Mouse (Mus musculus): ENCODE results near the gene Ly6g5c. TPM values are rescaled to one million over a fixed set of nuclear protein-coding genes. Genes with fewer than 3 reads are reported as not detected.

Gene Ly6g5c
- not detected for polyA plus RNA-seq (2014; fragmentation: Illumina TruSeq; extraction: RNeasy Lipid Tissue Mini Kit (QIAGEN cat#74804); ENCODE audit: low read depth, low replicate concordance)

DNA sequence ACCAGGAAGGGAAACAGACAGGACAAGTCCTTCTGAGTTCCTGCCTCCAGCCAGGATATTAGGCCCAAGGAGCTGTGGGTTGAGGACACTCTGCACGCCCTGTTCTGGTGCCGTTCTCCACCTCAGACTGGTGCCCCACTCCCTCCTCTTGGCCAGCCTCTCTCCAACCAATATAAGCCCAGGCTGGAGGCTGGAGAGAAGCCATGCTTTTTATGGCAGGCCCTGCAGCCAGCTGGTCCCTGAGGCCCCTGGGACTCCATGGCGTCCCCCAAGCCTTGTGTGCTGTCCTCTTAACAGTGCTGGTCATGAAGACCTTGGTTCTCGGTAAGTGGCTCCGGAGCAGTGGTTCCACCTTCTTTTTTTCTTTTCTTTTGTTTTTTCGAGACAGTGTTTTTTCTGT lies at the start of gene Ly6g5c:
TSS of gene Ly6g5c (plus strand) at position 183 of the 400 bp plus-strand sequence.

DNA sequence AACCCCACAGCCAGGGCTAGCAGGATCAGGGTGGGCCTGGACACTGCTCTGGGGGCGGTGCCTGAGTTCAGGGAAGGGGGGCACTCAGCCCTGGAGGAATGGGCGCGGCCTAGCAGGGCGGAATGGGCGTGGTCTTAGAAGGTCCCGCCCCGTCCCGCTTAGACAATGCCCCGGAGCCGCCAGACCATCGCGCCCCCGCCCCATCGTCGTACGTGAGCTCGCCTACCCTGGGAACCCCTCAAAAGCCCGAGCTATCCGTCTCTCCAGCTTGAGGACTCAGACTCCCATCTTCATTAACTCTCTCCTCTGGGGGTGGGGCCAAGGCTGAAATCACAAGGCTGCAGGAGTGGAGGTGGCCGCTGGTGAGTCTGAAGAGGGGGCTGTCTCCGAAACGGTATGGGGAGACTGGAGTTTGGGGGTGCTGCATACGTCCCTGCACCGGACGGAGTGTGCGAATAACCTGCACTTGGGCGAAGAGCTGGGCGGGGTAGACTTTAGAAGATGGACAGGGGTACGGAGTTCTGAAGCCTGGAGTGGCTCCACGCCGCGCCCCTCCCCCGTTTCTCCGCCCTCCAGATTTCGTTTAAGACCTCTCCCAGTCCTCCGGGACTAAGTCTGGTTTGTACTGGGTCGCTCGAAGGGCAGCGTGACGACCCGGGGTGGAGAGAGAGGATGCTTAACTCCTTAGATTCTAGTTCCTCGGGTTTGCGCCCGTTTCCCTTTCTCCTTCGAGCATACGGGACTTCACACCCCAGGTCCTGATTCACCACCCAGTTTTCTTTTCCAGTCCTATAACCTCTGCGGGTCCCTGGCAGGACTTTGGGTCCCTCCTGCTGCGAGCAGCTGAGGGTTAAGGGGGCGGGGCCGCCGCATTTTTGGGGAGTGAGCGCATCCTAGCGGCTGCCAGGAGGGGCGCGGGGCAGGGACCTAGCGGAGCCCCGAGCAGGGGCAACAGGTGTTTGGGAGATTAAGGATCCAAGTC lies 48.9 kb upstream of the Ly6g5c start, which contains the start of gene Ddah2:
TSS of gene Ddah2 (plus strand) at position 125 of the 982 bp plus-strand sequence.

GRCm38 (mm10) chr17:35064951-35065947 lies 42.8 kb upstream of the Ly6g5c start, which contains the start of gene Ly6g6c:
Ly6g6c (plus strand) TSS chr17:35065388.

DNA sequence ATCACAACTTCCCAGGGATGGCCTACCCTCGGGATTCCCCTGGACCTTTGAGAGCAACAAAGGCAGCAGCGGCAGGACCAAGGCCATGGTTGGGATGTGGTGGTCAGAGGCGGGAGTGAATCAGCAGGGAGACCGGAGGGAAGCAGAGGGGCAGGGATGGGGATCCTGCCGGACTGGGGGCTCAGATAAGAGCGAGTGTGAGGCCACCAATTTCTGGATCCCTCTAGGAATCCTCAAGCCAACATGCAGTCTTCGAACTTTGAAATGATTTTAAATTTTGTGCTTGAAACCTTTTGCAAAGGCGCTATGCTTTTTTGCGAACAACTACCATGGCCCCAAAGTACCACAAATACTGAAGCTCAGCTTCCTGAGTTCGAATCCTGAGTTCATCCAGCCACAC lies 42.0 kb upstream of the Ly6g5c start, which contains the start of gene Mpig6b:
TSS of gene Mpig6b (minus strand) at position 101 of the 400 bp plus-strand sequence.

GRCm38 (mm10) chr17:35076507-35077176 lies 31.4 kb upstream of the Ly6g5c start, which contains the start of gene Ly6g6e:
Ly6g6e (plus strand) TSS chr17:35076902.

DNA sequence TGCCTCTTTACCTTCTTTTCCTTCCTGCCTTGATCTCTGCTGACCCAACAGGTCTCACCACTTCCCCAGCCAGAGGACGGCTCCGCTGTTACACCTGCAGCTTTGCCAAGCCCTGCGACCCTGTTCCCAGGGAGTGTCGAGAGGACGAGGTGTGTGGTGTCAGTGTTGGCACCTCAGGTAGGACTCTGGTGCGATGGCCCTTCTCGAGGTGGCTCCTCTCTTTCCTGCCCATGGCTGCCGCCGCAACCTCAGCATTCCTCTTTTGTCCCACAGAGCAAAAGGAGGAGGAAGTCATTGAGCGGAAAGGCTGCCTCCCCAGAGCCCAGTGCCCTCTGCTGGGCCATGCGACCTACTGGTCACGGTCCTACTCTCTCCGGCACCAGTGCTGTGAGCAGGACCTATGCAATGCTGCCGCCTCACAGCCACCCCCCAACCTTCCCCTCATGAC lies 30.3 kb upstream of the Ly6g5c start, which contains the start of gene Ly6g6d:
TSS of gene Ly6g6d (minus strand) at position 280 of the 448 bp plus-strand sequence.

GRCm38 (mm10) chr17:35085208-35085865 lies 22.7 kb upstream of the Ly6g5c start, which contains the start of gene Ly6g6f:
Ly6g6f (minus strand) TSS chr17:35085610.

DNA sequence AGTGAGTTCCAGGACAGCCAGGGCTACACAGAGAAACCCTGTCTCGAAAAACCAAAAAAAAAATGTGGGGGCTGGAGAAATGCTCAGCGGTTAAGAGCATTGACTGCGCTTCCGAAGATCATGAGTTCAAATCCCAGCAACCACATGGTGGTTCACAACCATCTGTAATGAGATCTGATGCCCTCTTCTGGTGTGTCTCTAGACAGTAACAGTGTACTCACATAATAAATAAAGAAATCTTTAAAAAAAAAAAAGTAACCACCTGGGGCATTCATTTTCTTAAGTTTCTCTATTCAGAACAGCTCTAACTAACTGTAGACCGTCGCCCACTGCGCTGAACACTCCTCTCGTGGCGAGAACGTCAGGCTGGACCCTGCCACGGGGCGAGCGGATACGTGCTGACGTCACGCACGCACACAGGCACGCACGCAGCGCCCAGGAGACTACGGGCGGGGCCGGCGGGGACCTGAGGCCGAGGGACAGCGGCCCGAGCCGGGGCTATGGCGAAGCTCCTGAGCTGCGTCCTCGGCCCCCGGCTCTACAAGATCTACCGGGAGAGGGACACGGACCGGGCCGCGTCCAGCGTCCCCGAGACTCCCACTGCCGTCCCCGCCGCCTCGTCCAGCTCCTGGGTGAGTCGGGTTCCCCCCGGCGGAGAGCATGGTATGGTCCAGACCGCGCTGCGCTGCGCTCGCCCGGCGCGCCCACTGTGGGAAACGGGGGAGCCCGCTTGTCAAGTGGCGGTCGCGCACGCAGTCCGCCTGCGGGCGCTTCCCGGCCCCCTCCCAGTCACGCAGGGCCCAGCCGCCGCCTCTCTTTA lies 19.0 kb upstream of the Ly6g5c start, which contains the start of gene Abhd16a:
TSS of gene Abhd16a (plus strand) at position 439 of the 820 bp plus-strand sequence.

GRCm38 (mm10) chr17:35115046-35116019 lies 7.3 kb downstream of the Ly6g5c start, which contains the start of gene Ly6g5b:
Ly6g5b (minus strand) TSS chr17:35115428.

DNA sequence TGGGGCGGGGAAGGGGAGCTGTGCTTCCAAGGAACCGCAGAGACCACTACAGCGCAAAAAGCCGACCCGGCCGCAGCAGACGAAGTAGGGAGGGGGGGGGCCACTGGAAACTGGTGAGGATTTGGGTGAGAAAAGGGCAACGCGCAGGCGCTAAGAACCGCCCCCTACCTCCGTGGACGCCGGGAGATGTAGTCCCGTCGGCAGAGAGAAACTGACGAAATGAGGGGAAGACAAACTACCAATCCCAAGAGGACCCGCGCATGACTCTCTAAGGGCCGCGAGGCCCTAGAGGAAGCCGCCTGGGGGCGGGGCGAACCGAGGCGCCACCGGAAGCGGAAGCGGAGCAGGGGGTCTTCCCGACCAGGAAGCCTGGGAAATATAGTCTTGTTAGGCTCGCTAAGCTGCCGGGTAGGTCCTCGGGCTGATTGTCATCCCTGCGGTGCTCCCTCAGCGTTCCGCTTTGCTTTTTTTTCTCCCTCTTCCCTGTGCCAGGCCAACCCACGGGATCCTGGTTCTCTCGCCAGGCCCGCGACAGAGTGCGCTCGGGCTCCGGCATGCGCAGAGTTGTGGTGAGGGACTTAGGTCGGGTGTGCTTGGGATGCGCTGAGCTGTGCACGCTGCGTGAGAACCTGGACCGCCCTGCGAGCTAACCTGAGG lies 13.2 kb downstream of the Ly6g5c start, which contains the start of gene Gpank1:
TSS of gene Gpank1 (plus strand) at position 313 of the 657 bp plus-strand sequence.

GRCm38 (mm10) chr17:35121871-35122303 lies 13.8 kb downstream of the Ly6g5c start, which contains the start of gene Csnk2b:
Csnk2b (minus strand) TSS chr17:35122053.

DNA sequence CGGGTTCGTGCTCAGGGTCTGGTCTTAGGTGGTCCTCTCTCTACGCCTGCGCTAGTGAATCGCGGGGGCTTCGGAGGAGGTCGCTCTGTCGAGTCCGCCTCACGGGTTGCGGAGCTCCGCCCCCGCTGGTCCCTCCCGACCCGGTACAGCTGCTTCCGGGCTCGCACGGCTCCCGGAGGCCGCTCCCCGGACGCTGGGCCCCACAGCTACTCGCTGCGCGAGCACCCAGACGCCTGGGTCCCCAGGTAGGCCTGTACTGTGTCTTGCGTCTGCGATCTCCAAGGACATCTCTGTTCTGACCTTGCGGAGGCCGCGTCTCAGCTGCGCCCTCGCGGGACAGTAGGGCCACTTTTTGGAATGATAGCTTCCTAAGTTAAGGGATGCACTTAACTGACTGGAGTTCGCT lies 18.1 kb downstream of the Ly6g5c start, which contains the start of gene D17H6S53E:
TSS of gene D17H6S53E (plus strand) at position 168 of the 406 bp plus-strand sequence.

DNA sequence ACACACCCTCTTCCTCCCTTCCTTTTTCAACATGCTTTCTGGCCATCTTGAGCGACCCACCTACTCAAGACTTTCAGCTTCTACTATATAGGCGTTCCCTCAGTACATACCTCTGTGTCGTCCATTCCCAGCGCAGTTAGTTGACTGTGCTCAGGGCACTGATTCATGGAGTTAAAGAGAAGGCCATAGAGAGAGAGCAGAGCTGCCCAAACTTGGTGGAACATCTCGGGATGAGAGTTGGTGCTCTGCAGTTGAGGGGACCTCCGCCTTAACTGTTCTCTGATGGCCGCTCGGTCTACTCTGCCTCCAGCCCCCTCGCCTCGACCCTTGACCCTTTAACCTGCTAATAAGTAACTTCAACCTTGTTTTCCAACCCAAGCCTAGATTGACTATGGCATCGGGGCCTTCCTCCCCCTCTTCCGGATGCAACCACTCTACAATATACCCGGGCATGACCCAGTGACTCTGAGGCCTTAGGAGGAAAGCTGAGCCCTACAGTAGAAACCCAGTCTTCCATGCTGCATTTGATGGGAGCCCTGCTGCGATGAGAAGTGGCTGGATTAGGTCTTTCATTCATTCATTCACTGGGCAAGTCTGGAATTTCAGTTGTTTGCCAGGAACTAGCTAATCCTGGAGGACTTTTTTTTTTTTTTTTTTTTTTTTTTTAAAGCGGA lies 23.6 kb downstream of the Ly6g5c start, which contains the start of gene Apom:
TSS of gene Apom (minus strand) at position 551 of the 674 bp plus-strand sequence.

DNA sequence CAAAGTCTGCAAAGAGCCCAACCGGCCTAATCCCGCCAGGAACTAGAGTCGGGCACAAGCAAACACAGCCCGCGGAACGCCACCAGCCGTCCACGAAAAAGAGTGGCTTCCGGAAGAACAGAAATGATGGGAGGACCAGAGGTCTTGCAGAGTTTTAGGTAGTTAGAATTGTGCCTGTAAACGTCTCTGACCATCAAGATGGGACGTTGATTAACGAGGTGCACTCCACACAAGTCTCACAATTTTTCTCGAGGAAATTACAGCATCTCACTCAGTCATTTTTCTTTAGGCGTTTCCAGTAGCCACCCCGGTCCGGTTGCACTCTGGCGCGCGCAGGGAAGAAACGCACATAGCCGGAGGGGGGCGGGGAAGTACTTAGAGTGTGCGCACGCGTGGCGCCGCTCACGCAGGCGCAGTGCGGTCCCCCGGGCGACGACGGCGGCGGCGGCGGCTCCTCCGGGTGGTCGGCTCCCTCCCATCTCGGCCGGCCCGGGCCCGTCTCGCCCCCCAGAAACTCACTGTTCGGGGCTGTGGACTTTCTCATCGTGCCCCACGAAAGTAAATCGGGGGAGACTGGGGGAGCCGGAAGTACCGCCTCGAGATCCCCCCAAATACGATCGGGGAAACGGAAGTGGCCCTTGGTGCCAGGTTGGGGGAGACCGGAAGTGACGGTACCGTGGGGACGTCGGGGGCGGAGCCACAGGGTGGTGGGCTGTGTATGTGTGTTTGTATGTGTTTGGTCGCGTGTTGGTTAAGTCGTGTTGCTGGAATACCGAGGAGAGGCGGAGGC lies 26.9 kb downstream of the Ly6g5c start, which contains the start of gene Bag6:
TSS of gene Bag6 (plus strand) at position 378 of the 790 bp plus-strand sequence.

Data from liver, adult 10 weeks (tissue).